Comparison of ENCODE assay signal across 8 mouse cellular contexts in genomic region chr13:55535796-55536193, GRCm38 (mm10). TPM values are rescaled to one million over a fixed set of nuclear protein-coding genes. Genes with fewer than 3 reads are reported as not detected.
DNase-seq lines count a peak whose midpoint lies in the region; ATAC-seq and TF ChIP-seq lines count a peak whose summit lies in the region.

No protein-coding gene starts in this region.

- peak overlapping the region; percentile 85 for H3K9ac ChIP-seq in forebrain, postnatal 0 days

- peak overlapping the region; percentile 91 for H3K4me2 ChIP-seq in forebrain, postnatal 0 days (ENCODE audit: low read depth)

- in situ Hi-C loops in Patski (cut with MboI; ENCODE audit: low pct_unique_long_range_greater_than_20kb) = no loop called here

- H3K4me3 ChIP-seq in kidney, adult 2 months (ENCODE audit: insufficient read depth, low read depth, low read length) = peak overlapping the region; percentile 73
- peak overlapping the region; percentile 82 for H3K4me3 ChIP-seq in forebrain, postnatal 0 days (ENCODE audit: low read depth, low read length)
- H3K4me3 ChIP-seq in midbrain, embryonic 10.5 days = peak overlapping the region; percentile 94

- no peaks in the 10 kb centered on the region; the same call in 1 of the 2 replicates for H3K36me3 ChIP-seq in kidney, adult 2 months (ENCODE audit: control insufficient read depth, insufficient read depth, low read length)
- peaks cover 73% of the 10 kb centered on the region for H3K36me3 ChIP-seq in forebrain, postnatal 0 days (ENCODE audit: insufficient read depth)
- peaks cover 81% of the 10 kb centered on the region for H3K36me3 ChIP-seq in midbrain, embryonic 10.5 days

- H3K4me1 ChIP-seq in kidney, adult 2 months (ENCODE audit: control insufficient read depth, insufficient read depth, low read length) = peaks cover 3% of the 10 kb centered on the region; the same call in 1 of the 2 replicates
- H3K4me1 ChIP-seq in forebrain, postnatal 0 days (ENCODE audit: insufficient read depth) = peaks cover 8% of the 10 kb centered on the region; the same call in 1 of the 2 replicates
- H3K4me1 ChIP-seq in midbrain, embryonic 10.5 days = peaks cover 16% of the 10 kb centered on the region

- peak; percentile 11 for DNase-seq in kidney, adult 2 months
- DNase-seq in kidney, postnatal 36 days = no peak
- no peak for DNase-seq in Patski (ENCODE audit: low read depth, low spot score)
- no peak for DNase-seq in forebrain, postnatal 0 days
- DNase-seq in midbrain, embryonic 10.5 days (ENCODE audit: low spot score) = no peak
- DNase-seq in adrenal gland, adult 18-20 months (ENCODE audit: low spot score in 2 of 2) = no peak
- DNase-seq in retina, postnatal 1 day = no peak
- no peak for DNase-seq in kidney, postnatal 14 days

- H3K9me3 ChIP-seq in forebrain, postnatal 0 days (ENCODE audit: low read length) = no peaks in the 10 kb centered on the region
- no peaks in the 10 kb centered on the region for H3K9me3 ChIP-seq in midbrain, embryonic 10.5 days (replicated peaks)

- WGBS in kidney, adult 2 months = 13% methylated on average over 17 of the region's 17 CpGs
- WGBS in forebrain, postnatal 0 days = 16% methylated on average over 17 of the region's 17 CpGs
- WGBS in midbrain, embryonic 10.5 days = 20% methylated on average over 17 of the region's 17 CpGs

- POLR2A ChIA-PET in Patski (lab: Charles Lee) = interaction anchor here (0.6 kb wide), 1 partner anchor 114 kb away, joined by 3 read pairs; no protein-coding TSS in a partner anchor

- peak; percentile 2 for ATAC-seq in Patski
- ATAC-seq in forebrain, postnatal 0 days = no peak

- H3K27ac ChIP-seq in kidney, adult 2 months (ENCODE audit: insufficient read depth, low read depth, low read length) = no peak overlapping the region
- peak overlapping the region; percentile 80 for H3K27ac ChIP-seq in forebrain, postnatal 0 days (ENCODE audit: low read depth, low read length)
- H3K27ac ChIP-seq in midbrain, embryonic 10.5 days (replicated peaks) = peak overlapping the region; percentile 89

- CTCF ChIA-PET in Patski (lab: Charles Lee) = interaction anchor here (0.7 to 1.6 kb wide), 8 partner anchors 8 to 70 kb away, joined by 3 to 9 read pairs (median 4); no protein-coding TSS in a partner anchor

- no peak for TF ChIP-seq POLR2A in kidney, adult 2 months (IDR thresholded peaks at IDR 0.05; ENCODE audit: low read depth, low read length)

- TF ChIP-seq CTCF in kidney, adult 2 months (conservative IDR thresholded peaks at IDR 0.05; ENCODE audit: insufficient read depth, insufficient read length, low read depth, low read length) = no peak
- no peak for TF ChIP-seq CTCF in Patski (IDR thresholded peaks at IDR 0.05)
- TF ChIP-seq CTCF in forebrain, postnatal 0 days (IDR thresholded peaks at IDR 0.05; ENCODE audit: low read depth) = no peak

- H3K27me3 ChIP-seq in kidney, adult 2 months (replicated peaks; ENCODE audit: control insufficient read depth, insufficient read depth, low read length) = no peaks in the 10 kb centered on the region
- H3K27me3 ChIP-seq in Patski = no peaks in the 10 kb centered on the region
- no peaks in the 10 kb centered on the region for H3K27me3 ChIP-seq in forebrain, postnatal 0 days (ENCODE audit: insufficient read depth, low read length)
- H3K27me3 ChIP-seq in midbrain, embryonic 10.5 days (ENCODE audit: low read depth, poor library complexity, severe bottlenecking) = no peaks in the 10 kb centered on the region

RNA-seq across cellular contexts. Expression of gene Ddx41, which starts 0.7 kb away (rescaled TPM):
- 68.5 and 71.2 TPM in 2 replicates for polyA plus RNA-seq in kidney, adult 2 months (2012; rRNA removed)
- polyA plus RNA-seq in Patski (2021) = 73.0 TPM
- total RNA-seq in forebrain, postnatal 0 days (2014; rRNA removed) = 65.2 and 69.6 TPM in 2 replicates
- 46.1 and 51.7 TPM in 2 replicates for polyA plus RNA-seq in forebrain, postnatal 0 days (2015; fragmentation: Nextera tagmentation; extraction: Ambion mirVana)
- 86.3 and 92.0 TPM in 2 replicates for polyA plus RNA-seq in midbrain, embryonic 10.5 days (2016; fragmentation: Nextera tagmentation; extraction: Ambion mirVana)
- 10 to 100 TPM; 40.6 to 47.1 TPM for total RNA-seq in adrenal gland, adult 18-20 months (2021)

RNA-seq across cellular contexts. Expression of gene Dok3, which starts 6.7 kb away (rescaled TPM):
- 4.7 and 7.7 TPM in 2 replicates for polyA plus RNA-seq in kidney, adult 2 months (2012; rRNA removed)
- polyA plus RNA-seq in Patski (2021) = 1.5 TPM
- 2.5 and 4.8 TPM in 2 replicates for total RNA-seq in forebrain, postnatal 0 days (2014; rRNA removed)
- 0.82 TPM in 2 replicates for polyA plus RNA-seq in forebrain, postnatal 0 days (2015; fragmentation: Nextera tagmentation; extraction: Ambion mirVana)
- polyA plus RNA-seq in midbrain, embryonic 10.5 days (2016; fragmentation: Nextera tagmentation; extraction: Ambion mirVana) = 3.1 and 3.6 TPM in 2 replicates
- total RNA-seq in adrenal gland, adult 18-20 months (2021) = 1 to 10 TPM; 5.1 to 5.3 TPM

RNA-seq across cellular contexts. Expression of gene Pdlim7, which starts 22.3 kb away (rescaled TPM):
- 22.8 and 23.5 TPM in 2 replicates for polyA plus RNA-seq in kidney, adult 2 months (2012; rRNA removed)
- 129 TPM for polyA plus RNA-seq in Patski (2021)
- total RNA-seq in forebrain, postnatal 0 days (2014; rRNA removed) = 26.6 and 36.7 TPM in 2 replicates
- polyA plus RNA-seq in forebrain, postnatal 0 days (2015; fragmentation: Nextera tagmentation; extraction: Ambion mirVana) = 114 and 115 TPM in 2 replicates
- 191 and 195 TPM in 2 replicates for polyA plus RNA-seq in midbrain, embryonic 10.5 days (2016; fragmentation: Nextera tagmentation; extraction: Ambion mirVana)
- total RNA-seq in adrenal gland, adult 18-20 months (2021) = 10 to 100 TPM; 11.6 to 26.8 TPM

RNA-seq across cellular contexts. Expression of gene Fam193b, which starts 35.1 kb away (rescaled TPM):
- polyA plus RNA-seq in kidney, adult 2 months (2012; rRNA removed) = 85.6 and 102 TPM in 2 replicates
- polyA plus RNA-seq in Patski (2021) = 66.5 TPM
- total RNA-seq in forebrain, postnatal 0 days (2014; rRNA removed) = 88.4 and 93.1 TPM in 2 replicates
- 41.2 and 41.6 TPM in 2 replicates for polyA plus RNA-seq in forebrain, postnatal 0 days (2015; fragmentation: Nextera tagmentation; extraction: Ambion mirVana)
- 56.7 and 63.1 TPM in 2 replicates for polyA plus RNA-seq in midbrain, embryonic 10.5 days (2016; fragmentation: Nextera tagmentation; extraction: Ambion mirVana)
- total RNA-seq in adrenal gland, adult 18-20 months (2021) = 10 to 100 TPM; 45.5 to 52.7 TPM

RNA-seq across cellular contexts. Expression of gene Tmed9, which starts 37.7 kb away (rescaled TPM):
- 74.0 and 92.5 TPM in 2 replicates for polyA plus RNA-seq in kidney, adult 2 months (2012; rRNA removed)
- polyA plus RNA-seq in Patski (2021) = 350 TPM
- 52.9 and 56.3 TPM in 2 replicates for total RNA-seq in forebrain, postnatal 0 days (2014; rRNA removed)
- 102 TPM in 2 replicates for polyA plus RNA-seq in forebrain, postnatal 0 days (2015; fragmentation: Nextera tagmentation; extraction: Ambion mirVana)
- polyA plus RNA-seq in midbrain, embryonic 10.5 days (2016; fragmentation: Nextera tagmentation; extraction: Ambion mirVana) = 114 and 126 TPM in 2 replicates
- total RNA-seq in adrenal gland, adult 18-20 months (2021) = 100 to 1,000 TPM; 141 to 184 TPM
